Mouse (Mus musculus) left cerebral cortex, postnatal 25 days (tissue): ENCODE data around the gene Gm49661. TPM values are rescaled to one million over a fixed set of nuclear protein-coding genes. Genes with fewer than 3 reads are reported as not detected.

Experiments
- DNase-seq, 2 experiments: peaks; one replicate each; pipeline ENCODE4 v3.0.0; 2022; ENCODE audit warnings: low spot score in 2 of 2, mixed read lengths in 1 of 2
- intact Hi-C: fragments of 180-260 bp; cut with DNase I; formaldehyde crosslinking; loops from one replicate; pipeline ENCODE4 v1.15.1; 2025
- total RNA-seq, 2 experiments: library from RNA; stranded (reverse); gene quantifications; 2 replicates each; pipeline ENCODE4 v1.2.3; 2021

Gene Gm49661
- total RNA-seq, 2 experiments from 2014 or later, result 3.5 TPM; not detected in 1

- DNase-seq, result peak in 1 of 2 experiments; percentile 36
- intact Hi-C loops, result no loop called here
Observed at GRCm38 (mm10) chr8:84985049-84985683, 15.9 kb upstream of the Gm49661 start.

GRCm38 (mm10) chr8:84984294-84985048, 15.2 kb upstream of the Gm49661 start:
- DNase-seq, result no peak
- intact Hi-C loops, result no loop called here

- intact Hi-C loops, result no loop called here
- DNase-seq, result no peak
Observed at GRCm38 (mm10) chr8:84982499-84983011, 13.3 kb upstream of the Gm49661 start.

GRCm38 (mm10) chr8:84981644-84982498, 12.6 kb upstream of the Gm49661 start:
- peak in 1 of 2 experiments; percentile 19 for DNase-seq
- intact Hi-C loops, result no loop called here

GRCm38 (mm10) chr8:84980622-84981358, 11.6 kb upstream of the Gm49661 start:
- DNase-seq, result peak; percentile 56 to 64
- intact Hi-C loops, result no loop called here

- peak; percentile 93 to 96 for DNase-seq
- intact Hi-C loops, result loop anchor here (5.0 kb wide), 1 partner anchor 983 kb away; the partner anchor contains the start of gene Samd1
Observed at GRCm38 (mm10) chr8:84979599-84980421, 10.6 kb upstream of the Gm49661 start.

- DNase-seq, result peak; percentile 95 to 98
- intact Hi-C loops, result loop anchor here (1.0 to 5.0 kb wide), 2 partner anchors 8 to 981 kb away; partner anchors contain the start of gene Samd1
Observed at GRCm38 (mm10) chr8:84978248-84978940, 9.2 kb upstream of the Gm49661 start, which contains the start of gene Junb. TSS of gene Junb (minus strand) at chr8:84978718.

- intact Hi-C loops, result loop anchor here (1.0 to 5.0 kb wide), 2 partner anchors 9 to 980 kb away; partner anchors contain the start of gene Samd1
- peak; percentile 60 to 72 for DNase-seq
Observed at GRCm38 (mm10) chr8:84977435-84978247, 8.4 kb upstream of the Gm49661 start.

GRCm38 (mm10) chr8:84976763-84977434, 7.7 kb upstream of the Gm49661 start:
- no peak for DNase-seq
- intact Hi-C loops, result loop anchor here (1.0 to 5.0 kb wide), 2 partner anchors 13 to 980 kb away; partner anchors contain the start of genes Hook2 and Samd1

GRCm38 (mm10) chr8:84976031-84976762, 7.0 kb upstream of the Gm49661 start:
- DNase-seq, result peak; percentile 97
- intact Hi-C loops, result loop anchor here (1.0 to 5.0 kb wide), 2 partner anchors 14 to 979 kb away; partner anchors contain the start of genes Hook2 and Samd1

- intact Hi-C loops, result loop anchor here (2.0 to 5.0 kb wide), 2 partner anchors 49 to 978 kb away; partner anchors contain the start of genes Asna1 and Samd1
- DNase-seq, result peak in 1 of 2 experiments; percentile 77
Observed at GRCm38 (mm10) chr8:84975434-84975833, 6.2 kb upstream of the Gm49661 start.

- no peak for DNase-seq
- intact Hi-C loops, result loop anchor here (2.0 to 5.0 kb wide), 2 partner anchors 50 to 977 kb away; partner anchors contain the start of genes Asna1 and Samd1
Observed at GRCm38 (mm10) chr8:84974543-84975142, 5.4 kb upstream of the Gm49661 start.

- peak in 1 of 2 experiments; percentile 63 for DNase-seq
- intact Hi-C loops, result loop anchor here (2.0 kb wide), 1 partner anchor 51 kb away; the partner anchor contains the start of gene Asna1
Observed at GRCm38 (mm10) chr8:84973803-84974542, 4.7 kb upstream of the Gm49661 start.

GRCm38 (mm10) chr8:84973079-84973478, 3.8 kb upstream of the Gm49661 start:
- intact Hi-C loops, result no loop called here
- DNase-seq, result no peak
